Mouse (Mus musculus): ENCODE measurements at regions not wholly inside any gene's neighbourhood (a gene's known extent, or its start where the extent isn't known, plus 50 kb on each side); places are given as distances from the start of the nearest gene placed in this dataset.

GRCm38 (mm10) chr2:50796087-50796486 lies 352.8 kb downstream of the Rnd3 start:
- no peak for TF ChIP-seq CTCF (IDR thresholded peaks at IDR 0.05; ENCODE audit: insufficient read depth, low read depth, low read length)
- TF ChIP-seq POLR2A (IDR thresholded peaks at IDR 0.05; ENCODE audit: insufficient read depth, low read depth, low read length), result no peak
